Mouse (Mus musculus): ENCODE measurements around the gene Rheb. TPM values are rescaled to one million over a fixed set of nuclear protein-coding genes. Genes with fewer than 3 reads are reported as not detected.
"Not testable (repeated sequence)": the region's sequence is repeated elsewhere in the genome, so short reads cannot be mapped to it uniquely, and the experiment has no call there.

The Rheb gene
- polyA plus RNA-seq, 1 experiment from 2014 or later = 193 TPM

DNA sequence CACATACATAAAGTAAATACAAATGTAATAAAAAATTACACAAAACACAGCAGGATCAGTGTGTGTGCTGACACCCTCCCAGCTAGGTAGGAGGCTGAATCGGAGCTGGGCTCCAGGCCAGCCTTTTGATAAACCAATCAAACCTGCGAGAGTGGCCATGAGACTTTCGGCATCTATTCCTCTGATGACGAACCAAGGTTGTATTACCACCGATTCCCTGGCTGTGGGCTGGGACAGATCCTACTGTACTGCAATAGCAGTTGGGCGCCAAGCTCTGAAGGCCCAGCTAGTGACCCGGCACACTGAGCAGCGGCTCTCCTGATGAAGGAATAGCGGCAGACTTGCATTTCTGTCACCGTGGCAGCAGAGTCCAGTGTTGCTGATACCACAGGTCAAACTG is 43.8 kb downstream of the Rheb start:
- no peak for DNase-seq (ENCODE audit: low spot score)

GRCm38 (mm10) chr5:24797858-24798257 is 44.6 kb downstream of the Rheb start:
- DNase-seq (ENCODE audit: low spot score) = peak; percentile 56

DNA sequence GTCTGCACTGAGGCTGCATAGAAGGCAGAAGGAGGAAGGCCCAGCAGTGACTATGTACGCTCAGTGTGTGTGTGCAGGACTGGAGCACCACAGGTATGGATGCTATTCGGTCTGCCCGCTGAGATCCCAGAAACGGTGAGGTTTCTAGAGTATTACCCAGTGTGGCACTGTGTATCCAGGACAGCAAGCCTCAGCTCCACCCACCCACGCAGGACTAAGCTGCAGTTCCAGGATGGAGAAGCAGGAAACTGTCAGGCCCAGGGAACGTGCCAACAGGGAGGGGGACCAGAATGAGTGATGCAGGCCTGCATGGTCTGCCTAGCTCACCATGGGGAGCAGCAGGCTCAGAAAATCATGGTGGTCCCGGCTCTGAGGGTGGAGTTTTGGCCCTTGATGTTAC is 49.5 kb downstream of the Rheb start:
- DNase-seq (ENCODE audit: low spot score) = no peak

DNA sequence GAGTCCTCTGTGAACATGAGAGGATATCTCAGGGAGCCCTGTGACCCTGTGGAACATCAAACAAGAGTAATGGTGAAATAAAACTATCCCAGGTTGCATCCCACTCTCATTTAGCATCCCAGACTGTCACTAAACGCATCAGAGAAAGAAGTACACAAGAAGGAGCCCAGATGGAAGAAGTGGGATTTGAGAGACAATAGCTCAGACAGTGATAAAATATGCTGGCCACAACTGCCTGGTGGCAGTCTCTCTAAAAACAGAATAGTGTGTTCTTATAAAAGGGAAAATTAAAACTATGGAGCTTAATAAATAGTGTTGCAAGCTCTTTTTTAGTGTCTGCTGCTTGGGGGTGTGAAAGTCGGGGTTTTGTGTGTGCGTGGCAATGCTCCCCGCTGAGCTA is 59.5 kb downstream of the Rheb start:
- DNase-seq (ENCODE audit: low spot score) = no peak

DNA sequence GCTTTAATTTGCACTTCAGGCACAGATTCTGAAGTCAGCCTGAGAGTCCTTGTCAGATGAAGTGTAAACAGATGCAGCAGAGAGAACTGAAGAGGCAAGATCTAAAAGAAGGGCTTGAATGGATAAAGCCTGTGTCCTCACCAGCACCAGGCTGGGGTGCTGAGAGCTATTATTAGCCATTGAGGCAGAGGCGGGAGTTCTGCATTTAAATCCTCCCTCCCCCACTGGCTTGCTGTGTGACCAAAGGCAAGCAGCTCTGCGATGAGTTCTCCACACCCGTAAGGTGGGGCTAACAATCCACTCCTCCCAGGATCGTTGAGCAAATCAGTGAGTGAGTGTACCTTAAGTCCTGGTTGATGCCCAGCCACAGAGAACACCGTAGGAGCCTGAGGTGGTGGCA is 61.4 kb downstream of the Rheb start:
- no peak for DNase-seq (ENCODE audit: low spot score)

DNA sequence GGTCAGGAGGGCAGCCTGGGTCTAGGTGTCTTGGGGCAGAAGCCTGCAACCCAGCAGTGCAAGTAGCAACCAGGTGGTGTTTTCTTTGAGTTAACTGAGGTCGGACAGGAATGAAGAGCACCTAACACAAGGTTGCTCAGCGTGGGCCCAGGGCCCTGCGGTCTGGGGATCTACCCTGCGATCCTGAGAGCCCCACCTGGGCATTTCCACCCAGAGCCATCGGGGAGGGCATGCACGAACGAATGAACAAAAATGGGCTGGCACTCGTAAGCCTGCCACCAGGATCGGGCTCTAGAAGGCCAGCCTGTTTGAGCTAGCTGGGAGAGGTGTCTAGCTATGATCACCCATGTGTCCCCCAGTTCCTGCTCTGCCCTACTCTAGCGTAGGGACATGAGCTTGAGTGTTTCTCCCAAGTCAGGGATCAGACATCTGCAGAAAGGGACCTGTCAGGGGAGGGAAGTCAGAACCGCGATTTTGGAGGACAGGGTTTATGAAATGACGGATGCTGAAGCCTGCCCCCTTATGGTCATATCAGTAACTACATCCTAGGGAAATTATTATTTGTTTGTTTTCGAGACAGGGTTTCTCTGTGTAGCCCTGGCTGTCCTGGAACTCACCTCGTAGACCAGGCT is 62.4 kb downstream of the Rheb start:
- peak; percentile 64 for DNase-seq (ENCODE audit: low spot score)

GRCm38 (mm10) chr5:24779321-24779720 is 63.1 kb downstream of the Rheb start:
- no peak for DNase-seq (ENCODE audit: low spot score)

GRCm38 (mm10) chr5:24778843-24779140 is 63.6 kb downstream of the Rheb start:
- no peak for DNase-seq (ENCODE audit: low spot score)

GRCm38 (mm10) chr5:24778082-24778842 is 64.2 kb downstream of the Rheb start:
- DNase-seq (ENCODE audit: low spot score) = no peak

- DNase-seq (ENCODE audit: low spot score) = peak; percentile 75
These were observed 65.7 kb downstream of the Rheb start for GRCm38 (mm10) chr5:24776681-24777080.

DNA sequence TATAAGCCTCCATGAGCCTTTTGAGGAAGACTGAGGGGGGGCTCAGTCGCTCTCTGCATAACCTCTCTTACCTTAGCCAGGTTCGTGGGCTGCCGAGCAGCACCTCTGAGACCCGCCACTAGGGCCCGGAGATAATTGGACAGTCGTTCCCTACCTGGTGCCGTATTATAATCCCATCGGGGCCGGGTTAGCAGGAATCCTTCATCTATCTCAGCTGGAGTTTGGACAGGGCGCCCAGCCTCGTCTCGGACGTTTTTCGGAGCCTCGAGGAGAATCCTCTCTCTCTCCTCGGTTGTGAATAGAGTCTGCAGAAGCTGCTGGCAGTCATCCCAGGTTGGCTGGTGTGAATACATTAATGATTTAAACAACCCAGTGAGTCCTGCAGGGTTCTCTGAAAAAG is 67.9 kb downstream of the Rheb start:
- DNase-seq (ENCODE audit: low spot score) = not testable (repeated sequence)

- no peak for DNase-seq (ENCODE audit: low spot score)
These were observed 84.6 kb downstream of the Rheb start, which contains the start of gene Crygn for GRCm38 (mm10) chr5:24757816-24758215. Gene Crygn (minus strand): TSS chr5:24758008.

DNA sequence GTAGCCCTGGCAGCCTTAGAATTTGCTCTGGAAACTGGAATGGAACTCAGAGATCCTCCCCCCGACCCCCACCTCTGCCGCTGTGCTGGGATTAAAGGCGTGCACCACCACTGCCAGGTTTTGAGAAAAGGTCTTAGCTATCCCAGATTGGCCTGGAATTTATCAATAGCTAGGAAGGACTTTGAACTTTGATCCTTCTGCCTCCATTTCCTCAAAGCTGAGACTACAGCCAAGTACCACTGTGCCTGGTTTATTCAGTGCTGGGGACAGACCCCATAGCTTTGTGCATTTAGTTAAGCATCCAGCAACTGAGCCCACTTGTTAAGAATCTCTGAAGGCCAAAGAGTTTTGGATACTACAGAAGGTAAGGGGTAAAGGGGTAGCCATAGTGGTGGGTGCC is 85.5 kb downstream of the Rheb start:
- no peak for DNase-seq (ENCODE audit: low spot score)

Other genes with a start within 250 kb of the Rheb start
- 2.0 and 2.5 TPM in 2 replicates for gene Smarcd3, start 218.2 kb downstream of the Rheb start, polyA plus RNA-seq (2015; fragmentation: Nextera tagmentation; extraction: Ambion mirVana)
- 43.4 and 46.3 TPM in 2 replicates for gene Nub1, start 157.1 kb downstream of the Rheb start, polyA plus RNA-seq (2015; fragmentation: Nextera tagmentation; extraction: Ambion mirVana)
- 2.0 and 2.4 TPM in 2 replicates for gene Wdr86, start 111.9 kb downstream of the Rheb start, polyA plus RNA-seq (2015; fragmentation: Nextera tagmentation; extraction: Ambion mirVana)
- gene Crygn, start 84.6 kb downstream of the Rheb start, polyA plus RNA-seq (2015; fragmentation: Nextera tagmentation; extraction: Ambion mirVana) = 1.1 and 4.1 TPM in 2 replicates